Mouse (Mus musculus): Measurements from ENCODE around the gene Sfxn1.

- TF ChIP-seq POLR2A (IDR thresholded peaks at IDR 0.05; ENCODE audit: extremely low read depth, insufficient read depth, low read length) (no peak), CTCF (IDR thresholded peaks at IDR 0.05; ENCODE audit: low read depth, low read length) (no peak)
Observed at GRCm38 (mm10) chr13:54091719-54092118, 20.1 kb downstream of the Sfxn1 start.
